Mouse (Mus musculus): Measurements from ENCODE around the gene Osgep.
"Not testable (repeated sequence)": the region's sequence is repeated elsewhere in the genome, so short reads cannot be mapped to it uniquely, and the experiment has no call there.

Osgep gene

GRCm38 (mm10) chr14:50924281-50925064 is at the start of gene Osgep, which contains the start of gene Apex1:
Gene Osgep, minus strand, starts transcription at chr14:50924893.
Gene Apex1, plus strand, starts transcription at chr14:50924968.
- in situ Hi-C loops (cut with MboI; ENCODE audit: low pct_unique_long_range_greater_than_20kb in 1 of 2, low sequenced_read_pairs in 2 of 2, unreplicated experiment in 1 of 2) = loop anchor here in 1 of 2 experiments (25.0 kb wide), 1 partner anchor 1088 kb away; the partner anchor contains the start of genes Tmem253 and Zfp219

GRCm38 (mm10) chr14:50973700-50974099 is 49.0 kb upstream of the Osgep start:
- in situ Hi-C loops (cut with MboI; ENCODE audit: low pct_unique_long_range_greater_than_20kb in 1 of 2, low sequenced_read_pairs in 2 of 2, unreplicated experiment in 1 of 2) = no loop called here

- in situ Hi-C loops (cut with MboI; ENCODE audit: low pct_unique_long_range_greater_than_20kb in 1 of 2, low sequenced_read_pairs in 2 of 2, unreplicated experiment in 1 of 2) = not testable (repeated sequence)
Measured at GRCm38 (mm10) chr14:50973054-50973453, 48.4 kb upstream of the Osgep start.

- in situ Hi-C loops (cut with MboI; ENCODE audit: low pct_unique_long_range_greater_than_20kb in 1 of 2, low sequenced_read_pairs in 2 of 2, unreplicated experiment in 1 of 2) = no loop called here
Measured at GRCm38 (mm10) chr14:50970822-50971221, 46.1 kb upstream of the Osgep start.

GRCm38 (mm10) chr14:50969558-50970544 is 45.2 kb upstream of the Osgep start:
- in situ Hi-C loops (cut with MboI; ENCODE audit: low pct_unique_long_range_greater_than_20kb in 1 of 2, low sequenced_read_pairs in 2 of 2, unreplicated experiment in 1 of 2) = no loop called here

GRCm38 (mm10) chr14:50969041-50969440 is 44.3 kb upstream of the Osgep start:
- in situ Hi-C loops (cut with MboI; ENCODE audit: low pct_unique_long_range_greater_than_20kb in 1 of 2, low sequenced_read_pairs in 2 of 2, unreplicated experiment in 1 of 2) = no loop called here

GRCm38 (mm10) chr14:50968216-50968980 is 43.7 kb upstream of the Osgep start:
- in situ Hi-C loops (cut with MboI; ENCODE audit: low pct_unique_long_range_greater_than_20kb in 1 of 2, low sequenced_read_pairs in 2 of 2, unreplicated experiment in 1 of 2) = no loop called here

- in situ Hi-C loops (cut with MboI; ENCODE audit: low pct_unique_long_range_greater_than_20kb in 1 of 2, low sequenced_read_pairs in 2 of 2, unreplicated experiment in 1 of 2) = not testable (repeated sequence)
Measured at GRCm38 (mm10) chr14:50958289-50958995, 33.7 kb upstream of the Osgep start.

- in situ Hi-C loops (cut with MboI; ENCODE audit: low pct_unique_long_range_greater_than_20kb in 1 of 2, low sequenced_read_pairs in 2 of 2, unreplicated experiment in 1 of 2) = not testable (repeated sequence)
Measured at GRCm38 (mm10) chr14:50957146-50957545, 32.5 kb upstream of the Osgep start.

- in situ Hi-C loops (cut with MboI; ENCODE audit: low pct_unique_long_range_greater_than_20kb in 1 of 2, low sequenced_read_pairs in 2 of 2, unreplicated experiment in 1 of 2) = not testable (repeated sequence)
Measured at GRCm38 (mm10) chr14:50956724-50957123, 32.0 kb upstream of the Osgep start.

GRCm38 (mm10) chr14:50955942-50956508 is 31.3 kb upstream of the Osgep start, which contains the start of gene Pnp2:
Gene Pnp2, plus strand, starts transcription at chr14:50955992.
- in situ Hi-C loops (cut with MboI; ENCODE audit: low pct_unique_long_range_greater_than_20kb in 1 of 2, low sequenced_read_pairs in 2 of 2, unreplicated experiment in 1 of 2) = not testable (repeated sequence)

- in situ Hi-C loops (cut with MboI; ENCODE audit: low pct_unique_long_range_greater_than_20kb in 1 of 2, low sequenced_read_pairs in 2 of 2, unreplicated experiment in 1 of 2) = no loop called here
Measured at GRCm38 (mm10) chr14:50955487-50955886, 30.8 kb upstream of the Osgep start.

GRCm38 (mm10) chr14:50945526-50945925 is 20.8 kb upstream of the Osgep start:
- in situ Hi-C loops (cut with MboI; ENCODE audit: low pct_unique_long_range_greater_than_20kb in 1 of 2, low sequenced_read_pairs in 2 of 2, unreplicated experiment in 1 of 2) = loop anchor here in 1 of 2 experiments (25.0 kb wide), 1 partner anchor 1067 kb away; the partner anchor contains the start of genes Tmem253 and Zfp219

- in situ Hi-C loops (cut with MboI; ENCODE audit: low pct_unique_long_range_greater_than_20kb in 1 of 2, low sequenced_read_pairs in 2 of 2, unreplicated experiment in 1 of 2) = loop anchor here in 1 of 2 experiments (25.0 kb wide), 1 partner anchor 1067 kb away; the partner anchor contains the start of genes Tmem253 and Zfp219
Measured at GRCm38 (mm10) chr14:50945081-50945480, 20.4 kb upstream of the Osgep start.

GRCm38 (mm10) chr14:50944668-50945033 is 20.0 kb upstream of the Osgep start:
- in situ Hi-C loops (cut with MboI; ENCODE audit: low pct_unique_long_range_greater_than_20kb in 1 of 2, low sequenced_read_pairs in 2 of 2, unreplicated experiment in 1 of 2) = loop anchor here in 1 of 2 experiments (25.0 kb wide), 1 partner anchor 1068 kb away; the partner anchor contains the start of genes Tmem253 and Zfp219

- in situ Hi-C loops (cut with MboI; ENCODE audit: low pct_unique_long_range_greater_than_20kb in 1 of 2, low sequenced_read_pairs in 2 of 2, unreplicated experiment in 1 of 2) = loop anchor here in 1 of 2 experiments (25.0 kb wide), 1 partner anchor 1068 kb away; the partner anchor contains the start of genes Tmem253 and Zfp219
Measured at GRCm38 (mm10) chr14:50943932-50944667, 19.4 kb upstream of the Osgep start, which contains the start of gene Gm49342. Gene Gm49342, plus strand, starts transcription at chr14:50944517.
